Mouse (Mus musculus): ENCODE results near the gene Ltbp1. TPM values are rescaled to one million over a fixed set of nuclear protein-coding genes. Genes with fewer than 3 reads are reported as not detected.

Gene Ltbp1
- polyA plus RNA-seq, 1 experiment from 2014 or later = 4.2 TPM

- Histone ChIP-seq H3K36me3 (ENCODE audit: control insufficient read depth, insufficient read depth, low read length) (no peaks in the 10 kb centered on the region), H3K4me3 (ENCODE audit: low read depth, low read length) (no peak overlapping the region), H3K4me1 (replicated peaks; ENCODE audit: control insufficient read depth, insufficient read depth, low read length) (no peaks in the 10 kb centered on the region), H3K27ac (ENCODE audit: low read depth, low read length) (no peak overlapping the region), H3K9ac (ENCODE audit: low read length) (no peak overlapping the region), H3K9me3 (ENCODE audit: control insufficient read depth, low read length) (no peaks in the 10 kb centered on the region), H3K4me2 (ENCODE audit: low read depth, low read length, severe bottlenecking) (no peak overlapping the region), H3K27me3 (ENCODE audit: control insufficient read depth, insufficient read depth, low read length) (no peaks in the 10 kb centered on the region)
- no peak for DNase-seq (ENCODE audit: low spot score)
- WGBS = 72% methylated on average over 6 of the region's 6 CpGs
- ATAC-seq (replicated peaks; ENCODE audit: low FRiP score) = no peak
Observed at GRCm38 (mm10) chr17:75254909-75255308, 249.5 kb downstream of the Ltbp1 start.

GRCm38 (mm10) chr17:75255967-75256366 lies 250.6 kb downstream of the Ltbp1 start:
- Histone ChIP-seq H3K9me3 (ENCODE audit: control insufficient read depth, low read length) (no peaks in the 10 kb centered on the region), H3K27ac (ENCODE audit: low read depth, low read length) (no peak overlapping the region), H3K4me3 (ENCODE audit: low read depth, low read length) (no peak overlapping the region), H3K9ac (ENCODE audit: low read length) (no peak overlapping the region), H3K36me3 (ENCODE audit: control insufficient read depth, insufficient read depth, low read length) (no peaks in the 10 kb centered on the region), H3K27me3 (ENCODE audit: control insufficient read depth, insufficient read depth, low read length) (no peaks in the 10 kb centered on the region), H3K4me1 (replicated peaks; ENCODE audit: control insufficient read depth, insufficient read depth, low read length) (no peaks in the 10 kb centered on the region), H3K4me2 (ENCODE audit: low read depth, low read length, severe bottlenecking) (no peak overlapping the region)
- 55% methylated on average over 1 of the region's 1 CpGs for WGBS
- DNase-seq (ENCODE audit: low spot score) (no peak), ATAC-seq (replicated peaks; ENCODE audit: low FRiP score) (no peak)

GRCm38 (mm10) chr17:75258427-75258826 lies 253.1 kb downstream of the Ltbp1 start:
- H3K27me3 ChIP-seq (ENCODE audit: control insufficient read depth, insufficient read depth, low read length) = no peaks in the 10 kb centered on the region
- no peak overlapping the region for H3K4me3 ChIP-seq (ENCODE audit: low read depth, low read length)
- no peak for ATAC-seq (replicated peaks; ENCODE audit: low FRiP score)
- H3K36me3 ChIP-seq (ENCODE audit: control insufficient read depth, insufficient read depth, low read length) = no peaks in the 10 kb centered on the region
- H3K9me3 ChIP-seq (ENCODE audit: control insufficient read depth, low read length) = no peaks in the 10 kb centered on the region
- no peak overlapping the region for H3K9ac ChIP-seq (ENCODE audit: low read length)
- no peak overlapping the region for H3K27ac ChIP-seq (ENCODE audit: low read depth, low read length)
- H3K4me1 ChIP-seq (replicated peaks; ENCODE audit: control insufficient read depth, insufficient read depth, low read length) = no peaks in the 10 kb centered on the region
- 87% methylated on average over 2 of the region's 2 CpGs for WGBS
- no peak for DNase-seq (ENCODE audit: low spot score)
- H3K4me2 ChIP-seq (ENCODE audit: low read depth, low read length, severe bottlenecking) = no peak overlapping the region

GRCm38 (mm10) chr17:75263336-75263990 lies 258.1 kb downstream of the Ltbp1 start:
- 60% methylated on average over 3 of the region's 3 CpGs for WGBS
- no peak overlapping the region for H3K27ac ChIP-seq (ENCODE audit: low read depth, low read length)
- H3K27me3 ChIP-seq (ENCODE audit: control insufficient read depth, insufficient read depth, low read length) = no peaks in the 10 kb centered on the region
- H3K9ac ChIP-seq (ENCODE audit: low read length) = no peak overlapping the region
- H3K36me3 ChIP-seq (ENCODE audit: control insufficient read depth, insufficient read depth, low read length) = no peaks in the 10 kb centered on the region
- DNase-seq (ENCODE audit: low spot score) (no peak), ATAC-seq (replicated peaks; ENCODE audit: low FRiP score) (no peak)
- no peak overlapping the region for H3K4me2 ChIP-seq (ENCODE audit: low read depth, low read length, severe bottlenecking)
- H3K9me3 ChIP-seq (ENCODE audit: control insufficient read depth, low read length) = no peaks in the 10 kb centered on the region
- H3K4me1 ChIP-seq (replicated peaks; ENCODE audit: control insufficient read depth, insufficient read depth, low read length) = no peaks in the 10 kb centered on the region
- no peak overlapping the region for H3K4me3 ChIP-seq (ENCODE audit: low read depth, low read length)

- Histone ChIP-seq H3K27me3 (ENCODE audit: control insufficient read depth, insufficient read depth, low read length) (no peaks in the 10 kb centered on the region), H3K4me2 (ENCODE audit: low read depth, low read length, severe bottlenecking) (no peak overlapping the region), H3K4me1 (replicated peaks; ENCODE audit: control insufficient read depth, insufficient read depth, low read length) (no peaks in the 10 kb centered on the region), H3K36me3 (ENCODE audit: control insufficient read depth, insufficient read depth, low read length) (no peaks in the 10 kb centered on the region), H3K9me3 (ENCODE audit: control insufficient read depth, low read length) (no peaks in the 10 kb centered on the region), H3K4me3 (ENCODE audit: low read depth, low read length) (no peak overlapping the region), H3K27ac (ENCODE audit: low read depth, low read length) (no peak overlapping the region), H3K9ac (ENCODE audit: low read length) (no peak overlapping the region)
- 82% methylated on average over 4 of the region's 4 CpGs for WGBS
- no peak for DNase-seq (ENCODE audit: low spot score)
- ATAC-seq (replicated peaks; ENCODE audit: low FRiP score) = no peak
Observed at GRCm38 (mm10) chr17:75268506-75268905, 263.1 kb downstream of the Ltbp1 start.

GRCm38 (mm10) chr17:75272446-75272845 lies 267.1 kb downstream of the Ltbp1 start:
- Histone ChIP-seq H3K27ac (ENCODE audit: low read depth, low read length) (no peak overlapping the region), H3K27me3 (ENCODE audit: control insufficient read depth, insufficient read depth, low read length) (no peaks in the 10 kb centered on the region), H3K9me3 (ENCODE audit: control insufficient read depth, low read length) (no peaks in the 10 kb centered on the region), H3K4me3 (ENCODE audit: low read depth, low read length) (no peak overlapping the region), H3K4me2 (ENCODE audit: low read depth, low read length, severe bottlenecking) (no peak overlapping the region), H3K4me1 (replicated peaks; ENCODE audit: control insufficient read depth, insufficient read depth, low read length) (no peaks in the 10 kb centered on the region), H3K36me3 (ENCODE audit: control insufficient read depth, insufficient read depth, low read length) (no peaks in the 10 kb centered on the region), H3K9ac (ENCODE audit: low read length) (no peak overlapping the region)
- ATAC-seq (replicated peaks; ENCODE audit: low FRiP score) (no peak), DNase-seq (ENCODE audit: low spot score) (no peak)
- WGBS = 89% methylated on average over 3 of the region's 3 CpGs

GRCm38 (mm10) chr17:75273272-75273671 lies 267.9 kb downstream of the Ltbp1 start:
- no peak for ATAC-seq (replicated peaks; ENCODE audit: low FRiP score)
- Histone ChIP-seq H3K36me3 (ENCODE audit: control insufficient read depth, insufficient read depth, low read length) (no peaks in the 10 kb centered on the region), H3K4me2 (ENCODE audit: low read depth, low read length, severe bottlenecking) (no peak overlapping the region)

GRCm38 (mm10) chr17:75275302-75275701 lies 269.9 kb downstream of the Ltbp1 start:
- H3K9ac ChIP-seq (ENCODE audit: low read length) = no peak overlapping the region
- no peak overlapping the region for H3K27ac ChIP-seq (ENCODE audit: low read depth, low read length)
- no peaks in the 10 kb centered on the region for H3K36me3 ChIP-seq (ENCODE audit: control insufficient read depth, insufficient read depth, low read length)
- DNase-seq (ENCODE audit: low spot score) = no peak
- H3K4me2 ChIP-seq (ENCODE audit: low read depth, low read length, severe bottlenecking) = no peak overlapping the region
- WGBS = 86% methylated on average over 6 of the region's 6 CpGs
- no peak overlapping the region for H3K4me3 ChIP-seq (ENCODE audit: low read depth, low read length)
- ATAC-seq (replicated peaks; ENCODE audit: low FRiP score) = no peak
- no peaks in the 10 kb centered on the region for H3K4me1 ChIP-seq (replicated peaks; ENCODE audit: control insufficient read depth, insufficient read depth, low read length)
- H3K27me3 ChIP-seq (ENCODE audit: control insufficient read depth, insufficient read depth, low read length) = no peaks in the 10 kb centered on the region
- no peaks in the 10 kb centered on the region for H3K9me3 ChIP-seq (ENCODE audit: control insufficient read depth, low read length)

More at GRCm38 (mm10) chr17:75273272-75273671, 267.9 kb downstream of the Ltbp1 start:
- WGBS = 76% methylated on average over 1 of the region's 1 CpGs
- Histone ChIP-seq H3K27me3 (ENCODE audit: control insufficient read depth, insufficient read depth, low read length) (no peaks in the 10 kb centered on the region), H3K4me3 (ENCODE audit: low read depth, low read length) (no peak overlapping the region), H3K4me1 (replicated peaks; ENCODE audit: control insufficient read depth, insufficient read depth, low read length) (no peaks in the 10 kb centered on the region), H3K9ac (ENCODE audit: low read length) (no peak overlapping the region), H3K9me3 (ENCODE audit: control insufficient read depth, low read length) (no peaks in the 10 kb centered on the region), H3K27ac (ENCODE audit: low read depth, low read length) (no peak overlapping the region)
- no peak for DNase-seq (ENCODE audit: low spot score)

GRCm38 (mm10) chr17:75278106-75278505 lies 272.7 kb downstream of the Ltbp1 start:
- Histone ChIP-seq H3K9ac (ENCODE audit: low read length) (no peak overlapping the region), H3K27me3 (ENCODE audit: control insufficient read depth, insufficient read depth, low read length) (no peaks in the 10 kb centered on the region), H3K36me3 (ENCODE audit: control insufficient read depth, insufficient read depth, low read length) (no peaks in the 10 kb centered on the region), H3K4me2 (ENCODE audit: low read depth, low read length, severe bottlenecking) (no peak overlapping the region), H3K9me3 (ENCODE audit: control insufficient read depth, low read length) (no peaks in the 10 kb centered on the region), H3K27ac (ENCODE audit: low read depth, low read length) (no peak overlapping the region), H3K4me1 (replicated peaks; ENCODE audit: control insufficient read depth, insufficient read depth, low read length) (no peaks in the 10 kb centered on the region), H3K4me3 (ENCODE audit: low read depth, low read length) (no peak overlapping the region)
- ATAC-seq (replicated peaks; ENCODE audit: low FRiP score) (no peak), DNase-seq (ENCODE audit: low spot score) (no peak)
- 90% methylated on average over 1 of the region's 1 CpGs for WGBS

Measured in forebrain, embryonic 11.5 days (tissue).